Mouse (Mus musculus) spleen, adult 2 months (tissue): ENCODE data around the gene Traip. TPM values are rescaled to one million over a fixed set of nuclear protein-coding genes. Genes with fewer than 3 reads are reported as not detected.
A peak's percentile ranks its signal among the peaks of the same experiment; 100 is the strongest.

ENCODE experiments used
- DNase-seq, 2 experiments: peaks; one replicate each; pipeline versions ENCODE4 v3.0.0 to v3.0.0-alpha.2; 2012 to 2021; ENCODE audit warnings: low spot score in 2 of 2, low read depth in 1 of 2
- H3K27ac ChIP-seq: fragments of 200-500 bp; 2 replicates; pipeline ENCODE4 v1.5.1; 2012; ENCODE audit warnings: low read length, inconsistent platforms; ENCODE audit not compliant: insufficient read depth
- H3K27me3 ChIP-seq: fragments of 200-500 bp; 2 replicates; pipeline ENCODE4 v1.6.1; 2012; ENCODE audit warnings: mild to moderate bottlenecking, moderate library complexity, low read length, inconsistent platforms; ENCODE audit not compliant: control insufficient read depth, insufficient read depth
- H3K36me3 ChIP-seq: fragments of 200-500 bp; 2 replicates; pipeline ENCODE4 v1.6.1; 2012; ENCODE audit warnings: mild to moderate bottlenecking, low read length, inconsistent platforms; ENCODE audit not compliant: control insufficient read depth, insufficient read depth
- H3K4me1 ChIP-seq: fragments of 200-500 bp; 2 replicates; pipeline ENCODE4 v1.6.1; 2011; ENCODE audit warnings: inconsistent platforms; ENCODE audit not compliant: control insufficient read depth, insufficient read depth, insufficient read length
- H3K4me3 ChIP-seq: fragments of 200-500 bp; 2 replicates; pipeline ENCODE4 v1.5.1; 2011; ENCODE audit warnings: mild to moderate bottlenecking, inconsistent platforms; ENCODE audit not compliant: insufficient read depth, insufficient read length; ENCODE audit errors: extremely low read depth
- CTCF ChIP-seq: fragments of 200-500 bp; IDR thresholded peaks from 2 replicates; pipeline ENCODE4 v1.5.1; 2011; ENCODE audit warnings: mild to moderate bottlenecking, inconsistent platforms; ENCODE audit not compliant: insufficient read depth, insufficient read length, insufficient replicate concordance; ENCODE audit errors: extremely low read depth
- POLR2A ChIP-seq: fragments of 200-500 bp; IDR thresholded peaks from 2 replicates; pipeline ENCODE4 v1.6.1; 2011; ENCODE audit warnings: low read depth, low read length, inconsistent platforms
- WGBS: fragments of 180-500 bp; shearing (Covaris S2); methylation state at CpG from one replicate; pipeline ENCODE4 v1.1.7; 2018; 5-methylcytosine and 5-hydroxymethylcytosine counted together
- polyA plus RNA-seq: library from polyadenylated mRNA; depleted of rRNA; stranded (reverse); fragments of >200 nt; gene quantifications from 2 replicates; pipeline ENCODE4 v1.2.3, GENCODE M21; 2012

The Traip gene
- polyA plus RNA-seq, 1 experiment: 3.1 TPM

GRCm38 (mm10) chr9:107935374-107935773 is 14.6 kb upstream of the Traip start, which contains the start of gene Camkv:
Gene Camkv (plus strand): TSS chr9:107935674.
- Histone ChIP-seq H3K36me3 (no peaks in the 10 kb centered on the region), H3K27ac (no peak within 1 kb of the TSS), H3K4me1 (peaks cover 6% of the 10 kb centered on the region; the same call in 1 of the 2 replicates), H3K27me3 (peaks cover 11% of the 10 kb centered on the region), H3K4me3 (peak within 1 kb of the TSS; percentile 28; the same call in 1 of the 2 replicates)
- no peak for DNase-seq
- 26% methylated on average over 3 of the region's 3 CpGs for WGBS
- TF ChIP-seq CTCF (no peak), POLR2A (no peak)

GRCm38 (mm10) chr9:107935790-107936214 is 14.1 kb upstream of the Traip start:
- 1% methylated on average over 30 of the region's 41 CpGs for WGBS
- peak in 1 of 2 experiments; percentile 20 for DNase-seq
- Histone ChIP-seq H3K36me3 (no peaks in the 10 kb centered on the region), H3K27ac (no peak overlapping the region), H3K27me3 (peaks cover 11% of the 10 kb centered on the region), H3K4me3 (peak overlapping the region; percentile 28; the same call in 1 of the 2 replicates), H3K4me1 (peaks cover 6% of the 10 kb centered on the region; the same call in 1 of the 2 replicates)
- TF ChIP-seq CTCF (no peak), POLR2A (no peak)

DNA sequence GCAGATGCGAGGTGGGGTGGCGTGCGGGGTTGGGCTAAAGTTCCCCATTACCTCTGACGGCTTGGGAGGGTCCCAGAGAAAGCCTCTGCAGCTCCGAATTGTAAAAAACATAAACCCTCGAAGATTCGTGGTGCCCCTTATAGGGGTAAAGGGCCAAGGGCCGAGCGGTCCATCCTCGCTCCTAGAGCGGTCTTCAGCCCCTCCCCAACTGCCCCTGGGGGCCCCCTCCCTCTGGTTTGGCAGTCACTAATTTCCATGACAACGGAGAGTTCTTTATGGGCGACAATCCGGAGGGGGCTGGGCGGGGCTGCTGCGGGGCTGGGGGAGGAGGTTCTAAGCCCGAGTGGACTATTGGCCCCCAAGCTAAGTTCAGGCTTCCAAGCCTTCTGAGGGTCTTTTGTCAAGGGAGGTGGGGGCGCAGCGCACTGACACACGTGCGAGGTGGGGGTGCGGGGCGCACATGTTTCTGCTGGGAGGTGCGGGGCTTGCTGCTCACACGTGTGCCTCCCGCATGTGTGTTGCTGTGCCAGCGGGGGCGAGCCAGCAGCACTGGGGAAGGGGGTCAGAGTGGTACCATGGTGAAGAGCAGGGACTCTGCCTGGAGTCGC is 13.6 kb upstream of the Traip start:
- DNase-seq: no peak
- WGBS: 13% methylated on average over 29 of the region's 29 CpGs
- H3K27ac ChIP-seq: no peak overlapping the region
- TF ChIP-seq CTCF: no peak
- no peak for TF ChIP-seq POLR2A
- peak overlapping the region; percentile 28; the same call in 1 of the 2 replicates for H3K4me3 ChIP-seq
- H3K4me1 ChIP-seq: peaks cover 6% of the 10 kb centered on the region; the same call in 1 of the 2 replicates
- H3K36me3 ChIP-seq: no peaks in the 10 kb centered on the region
- peaks cover 11% of the 10 kb centered on the region for H3K27me3 ChIP-seq

- Histone ChIP-seq H3K27ac (no peak overlapping the region), H3K27me3 (peaks cover 11% of the 10 kb centered on the region), H3K4me3 (no peak overlapping the region), H3K36me3 (no peaks in the 10 kb centered on the region), H3K4me1 (peaks cover 6% of the 10 kb centered on the region; the same call in 1 of the 2 replicates)
- TF ChIP-seq POLR2A (no peak), CTCF (no peak)
- DNase-seq: no peak
- WGBS: 61% methylated on average over 3 of the region's 3 CpGs
These were observed 13.1 kb upstream of the Traip start for GRCm38 (mm10) chr9:107936831-107937230.

DNA sequence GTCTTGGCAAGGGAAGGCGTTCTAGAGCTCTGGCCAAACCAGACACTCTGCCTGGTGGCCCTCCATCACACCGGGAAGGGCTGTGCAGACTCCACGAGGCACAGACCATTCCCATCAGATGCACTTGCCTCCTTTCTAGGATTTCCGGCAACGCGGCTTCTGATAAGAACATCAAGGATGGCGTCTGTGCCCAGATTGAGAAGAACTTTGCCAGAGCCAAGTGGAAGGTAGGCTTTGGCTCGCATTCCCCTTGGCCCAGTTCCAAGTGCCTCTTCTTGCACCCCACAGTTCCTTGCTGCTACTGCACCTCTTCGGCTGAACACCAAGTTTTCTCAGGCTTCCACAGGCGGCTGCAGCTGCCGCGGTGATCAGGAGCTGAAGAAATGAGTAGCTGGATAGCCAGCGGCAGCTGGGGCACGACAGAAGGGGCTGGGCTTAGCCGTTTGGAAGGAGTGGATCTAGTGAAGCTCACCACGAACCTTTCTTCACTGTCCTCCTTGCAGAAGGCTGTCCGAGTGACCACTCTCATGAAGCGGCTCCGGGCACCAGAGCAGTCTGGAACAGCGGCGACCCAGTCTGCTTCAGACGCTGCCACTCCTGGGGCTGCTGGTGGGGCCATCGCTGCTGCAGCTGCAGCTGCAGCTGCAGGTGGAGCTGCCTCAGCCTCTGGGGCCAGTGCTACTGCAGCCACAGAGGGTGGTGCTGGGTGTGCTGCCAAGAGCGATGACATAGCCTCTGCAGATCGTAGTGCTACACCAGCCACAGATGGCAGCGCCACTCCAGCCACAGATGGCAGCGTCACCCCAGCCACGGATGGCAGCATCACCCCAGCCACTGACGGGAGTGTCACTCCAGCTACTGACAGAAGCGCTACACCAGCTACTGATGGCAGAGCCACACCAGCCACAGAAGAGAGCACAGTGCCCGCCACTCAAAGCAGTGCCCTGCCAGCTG is 2.4 kb upstream of the Traip start:
- Histone ChIP-seq H3K27me3 (no peaks in the 10 kb centered on the region), H3K36me3 (no peaks in the 10 kb centered on the region), H3K4me1 (no peaks in the 10 kb centered on the region; the same call in 1 of the 2 replicates), H3K4me3 (no peak overlapping the region), H3K27ac (no peak overlapping the region)
- TF ChIP-seq POLR2A (no peak), CTCF (no peak)
- 87% methylated on average over 31 of the region's 31 CpGs for WGBS
- no peak for DNase-seq

DNA sequence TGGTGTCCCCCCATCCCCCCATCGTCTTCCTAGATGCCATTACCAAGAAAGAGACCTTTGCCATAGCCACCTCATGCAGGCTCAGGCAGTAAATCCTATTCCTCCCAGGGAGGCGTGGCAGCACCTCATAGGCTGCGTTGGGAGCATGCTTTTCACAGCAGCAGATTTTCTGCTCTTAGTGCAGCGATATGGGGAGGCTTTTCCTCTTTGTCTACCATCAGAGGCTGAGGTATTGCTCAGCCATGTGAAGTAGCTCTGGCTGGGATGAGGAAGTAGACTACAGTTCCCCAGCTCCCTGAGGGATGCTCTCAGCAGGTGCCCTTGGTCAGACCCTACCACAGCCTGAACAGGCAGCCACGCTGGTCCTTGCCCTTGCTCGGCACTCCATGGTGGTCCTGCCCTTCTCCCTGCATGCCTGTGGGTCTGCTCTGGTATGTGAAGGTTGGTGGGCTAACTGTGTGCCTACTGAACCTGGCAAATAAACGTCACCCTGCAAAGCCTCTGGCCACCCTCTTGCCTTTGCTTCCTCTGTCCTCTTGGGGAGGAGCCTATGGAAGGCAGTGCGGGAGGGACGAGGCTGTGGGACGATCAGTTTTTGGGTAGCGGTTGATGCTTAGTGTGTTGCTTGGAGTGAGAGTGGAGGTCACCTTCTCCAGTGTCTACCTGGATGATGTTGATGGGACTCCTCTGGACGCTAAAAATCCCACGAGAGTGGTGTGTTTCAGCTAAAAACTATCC is 583 bp upstream of the Traip start:
- H3K4me1 ChIP-seq: no peaks in the 10 kb centered on the region; the same call in 1 of the 2 replicates
- H3K27me3 ChIP-seq: no peaks in the 10 kb centered on the region
- no peak overlapping the region for H3K4me3 ChIP-seq
- DNase-seq: no peak
- no peaks in the 10 kb centered on the region for H3K36me3 ChIP-seq
- no peak for TF ChIP-seq CTCF
- no peak for TF ChIP-seq POLR2A
- WGBS: 69% methylated on average over 13 of the region's 13 CpGs
- H3K27ac ChIP-seq: no peak overlapping the region
